20 mouse cellular contexts compared by ENCODE assay signal in the genomic region with DNA sequence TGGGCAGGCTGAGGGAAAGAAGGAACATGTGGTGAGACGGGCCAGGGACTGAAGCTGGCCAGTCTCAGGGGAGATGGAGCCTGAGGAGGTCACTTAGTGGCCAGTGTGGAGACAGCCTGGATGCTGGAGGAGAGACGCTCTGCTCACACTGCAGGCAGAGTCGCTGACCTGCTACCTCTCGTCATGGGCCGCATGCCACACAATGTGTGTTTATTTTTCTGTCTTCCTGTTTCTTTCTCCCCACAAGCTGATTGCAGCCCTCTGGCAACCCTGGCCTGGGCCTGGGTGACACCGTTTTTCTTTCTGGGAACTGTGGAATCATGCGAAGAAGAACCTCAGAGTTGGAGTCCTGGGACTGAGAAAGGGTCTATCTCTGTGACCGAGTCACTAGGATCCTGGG. TPM values are rescaled to one million over a fixed set of nuclear protein-coding genes. Genes with fewer than 3 reads are reported as not detected.
DNase-seq lines count a peak whose midpoint lies in the region; ATAC-seq and TF ChIP-seq lines count a peak whose summit lies in the region.
"Had no signal": no experiment of that assay in that cellular context is flagged by ENCODE, and none has a peak within 500 bp of the region (broad histone marks: within the 10 kb centered on the region; RNA-seq: fewer than 3 reads in every experiment).

No protein-coding gene starts in this region.

- peaks cover 19 to 44% of the 10 kb centered on the region in 2 experiments for H3K4me1 ChIP-seq in heart, embryonic 14.5 days (ENCODE audit: control insufficient read depth in 2 of 2, insufficient read depth in 2 of 2, low read length in 2 of 2)
- H3K4me1 ChIP-seq in heart, embryonic 10.5 days, result peaks cover 63% of the 10 kb centered on the region
- peaks cover 25% of the 10 kb centered on the region for H3K4me1 ChIP-seq in liver, adult 2 months (ENCODE audit: control insufficient read depth, insufficient read depth, low read length)
- no peaks in the 10 kb centered on the region for H3K4me1 ChIP-seq in liver, postnatal 0 days (ENCODE audit: insufficient read depth)
- H3K4me1 ChIP-seq in neural tube, embryonic 11.5 days (ENCODE audit: control insufficient read depth, insufficient read depth, low read length), result peaks cover 8% of the 10 kb centered on the region; the same call in 1 of the 2 replicates
- H3K4me1 ChIP-seq in neural tube, embryonic 15.5 days, result peaks cover 25% of the 10 kb centered on the region

- WGBS in heart, embryonic 14.5 days, result 64% methylated on average over 8 of the region's 8 CpGs
- WGBS in heart, embryonic 10.5 days, result 47% methylated on average over 8 of the region's 8 CpGs
- WGBS in liver, adult 2 months, result 24% methylated on average over 8 of the region's 8 CpGs
- 56% methylated on average over 8 of the region's 8 CpGs for WGBS in liver, postnatal 0 days (ENCODE audit: insufficient replicate concordance)
- WGBS in neural tube, embryonic 11.5 days, result 70% methylated on average over 8 of the region's 8 CpGs
- WGBS in neural tube, embryonic 15.5 days, result 66% methylated on average over 8 of the region's 8 CpGs

- H3K4me3 ChIP-seq in heart, embryonic 14.5 days (ENCODE audit: control insufficient read depth in 1 of 2, insufficient read depth in 1 of 2, low read depth in 1 of 2, low read length in 2 of 2), result no peak overlapping the region
- no peak overlapping the region for H3K4me3 ChIP-seq in heart, embryonic 10.5 days
- H3K4me3 ChIP-seq in liver, adult 2 months (ENCODE audit: insufficient read depth, low read depth, low read length), result no peak overlapping the region
- H3K4me3 ChIP-seq in liver, postnatal 0 days (ENCODE audit: low read depth, low read length), result no peak overlapping the region
- H3K4me3 ChIP-seq in neural tube, embryonic 11.5 days (ENCODE audit: low read depth, low read length), result no peak overlapping the region
- no peak overlapping the region for H3K4me3 ChIP-seq in neural tube, embryonic 15.5 days (replicated peaks)
- H3K4me3 ChIP-seq: embryonic facial prominence, embryonic 15.5 days; forebrain, embryonic 10.5 days; gastrocnemius, adult 2 months had no signal

- H3K9me3 ChIP-seq in heart, embryonic 14.5 days (ENCODE audit: control insufficient read depth, low read length), result no peaks in the 10 kb centered on the region
- H3K9me3 ChIP-seq in heart, embryonic 10.5 days, result no peaks in the 10 kb centered on the region
- no peaks in the 10 kb centered on the region for H3K9me3 ChIP-seq in liver, postnatal 0 days (ENCODE audit: low read length)
- no peaks in the 10 kb centered on the region for H3K9me3 ChIP-seq in neural tube, embryonic 11.5 days (ENCODE audit: control insufficient read depth, low read length)
- H3K9me3 ChIP-seq in neural tube, embryonic 15.5 days (replicated peaks), result no peaks in the 10 kb centered on the region
- H3K9me3 ChIP-seq: embryonic facial prominence, embryonic 15.5 days; forebrain, embryonic 10.5 days had no signal

- TF ChIP-seq EP300 in liver, postnatal 0 days (IDR thresholded peaks at IDR 0.05; ENCODE audit: low read depth), result no peak

- ATAC-seq in heart, embryonic 14.5 days (ENCODE audit: insufficient number of reproducible peaks, insufficient read depth, low FRiP score, low read depth), result no peak
- ATAC-seq in liver, postnatal 0 days, result no peak
- ATAC-seq in neural tube, embryonic 11.5 days (ENCODE audit: insufficient read depth, low FRiP score, low TSS enrichment), result no peak; the same call in 1 of the 2 replicates
- no peak for ATAC-seq in neural tube, embryonic 15.5 days (ENCODE audit: low FRiP score)
- ATAC-seq: inflammation-experienced regulatory T-cells, adult 6 months had no signal

- TF ChIP-seq CTCF in liver, adult 2 months (IDR thresholded peaks at IDR 0.05; ENCODE audit: low read depth, low read length), result no peak
- no peak for TF ChIP-seq CTCF in liver, postnatal 0 days (IDR thresholded peaks at IDR 0.05; ENCODE audit: low read depth)

- H3K9ac ChIP-seq in heart, embryonic 14.5 days (ENCODE audit: low read length), result peak overlapping the region; percentile 16; the same call in 1 of the 2 replicates
- no peak overlapping the region for H3K9ac ChIP-seq in liver, adult 2 months (ENCODE audit: low read depth, low read length)
- no peak overlapping the region for H3K9ac ChIP-seq in liver, postnatal 0 days (replicated peaks)
- no peak overlapping the region for H3K9ac ChIP-seq in neural tube, embryonic 11.5 days (ENCODE audit: low read length)
- H3K9ac ChIP-seq in neural tube, embryonic 15.5 days (replicated peaks), result no peak overlapping the region
- H3K9ac ChIP-seq: embryonic facial prominence, embryonic 15.5 days had no signal

- H3K27me3 ChIP-seq in heart, embryonic 14.5 days (ENCODE audit: control insufficient read depth, insufficient read depth, low read length), result peaks cover 4% of the 10 kb centered on the region; the same call in 1 of the 2 replicates
- H3K27me3 ChIP-seq in heart, embryonic 10.5 days (ENCODE audit: insufficient read depth, poor library complexity, severe bottlenecking), result peaks cover 26% of the 10 kb centered on the region; the same call in 1 of the 2 replicates
- H3K27me3 ChIP-seq in liver, adult 2 months (ENCODE audit: control insufficient read depth, insufficient read depth, low read length), result no peaks in the 10 kb centered on the region
- peaks cover 6% of the 10 kb centered on the region; the same call in 1 of the 2 replicates for H3K27me3 ChIP-seq in liver, postnatal 0 days (ENCODE audit: insufficient read depth, low read length)
- peaks cover 7% of the 10 kb centered on the region for H3K27me3 ChIP-seq in neural tube, embryonic 11.5 days (ENCODE audit: control insufficient read depth, insufficient read depth, low read length)
- no peaks in the 10 kb centered on the region for H3K27me3 ChIP-seq in neural tube, embryonic 15.5 days (replicated peaks)

- H3K27ac ChIP-seq in heart, embryonic 14.5 days (replicated peaks in 1 of 2; ENCODE audit: control insufficient read depth in 1 of 2, insufficient read depth in 1 of 2, low read depth in 2 of 2, low read length in 2 of 2), result no peak overlapping the region; a peak in 1 of 4 replicates
- no peak overlapping the region for H3K27ac ChIP-seq in heart, embryonic 10.5 days
- peak overlapping the region; percentile 7; the same call in 1 of the 2 replicates for H3K27ac ChIP-seq in liver, adult 2 months (replicated peaks; ENCODE audit: insufficient read depth, low read depth, low read length)
- H3K27ac ChIP-seq in liver, postnatal 0 days (ENCODE audit: low read depth), result no peak overlapping the region
- H3K27ac ChIP-seq in neural tube, embryonic 11.5 days (ENCODE audit: low read depth, low read length), result peak overlapping the region; percentile 46; the same call in 1 of the 2 replicates
- no peak overlapping the region for H3K27ac ChIP-seq in neural tube, embryonic 15.5 days (replicated peaks)
- H3K27ac ChIP-seq: embryonic facial prominence, embryonic 15.5 days; forebrain, embryonic 10.5 days; gastrocnemius, adult 2 months had no signal

- no peak for TF ChIP-seq POLR2A in liver, adult 2 months (IDR thresholded peaks at IDR 0.05; ENCODE audit: extremely low read depth, insufficient read depth, low read length)

- peaks cover 30% of the 10 kb centered on the region for H3K79me2 ChIP-seq in liver, adult 2 months (ENCODE audit: control insufficient read depth, insufficient read depth, low read length)

- DNase-seq in heart, embryonic 10.5 days (ENCODE audit: low spot score), result no peak
- peak; percentile 73 for DNase-seq in liver, adult 2 months (ENCODE audit: extremely low read depth, low read depth, low spot score)
- DNase-seq in liver, postnatal 0 days, result no peak
- DNase-seq in neural tube, embryonic 11.5 days (ENCODE audit: low spot score), result no peak
- no peak for DNase-seq in urinary bladder, postnatal 4 days (ENCODE audit: low spot score in 2 of 2)
- DNase-seq: embryo, embryonic 11 days; gastrocnemius, adult 2 months; heart, postnatal 4 days; kidney, adult 8-10 months; kidney, postnatal 4 days; liver; lung, postnatal 14 days; midbrain, embryonic 14.5 days; spleen, adult 18-20 months had no signal

- no peaks in the 10 kb centered on the region for H3K36me3 ChIP-seq in heart, embryonic 14.5 days (ENCODE audit: control insufficient read depth, insufficient read depth, low read length)
- peaks cover 3% of the 10 kb centered on the region; the same call in 1 of the 2 replicates for H3K36me3 ChIP-seq in heart, embryonic 10.5 days
- no peaks in the 10 kb centered on the region for H3K36me3 ChIP-seq in liver, adult 2 months (ENCODE audit: control insufficient read depth, insufficient read depth, low read length)
- no peaks in the 10 kb centered on the region for H3K36me3 ChIP-seq in liver, postnatal 0 days (replicated peaks; ENCODE audit: insufficient read depth, low read length)
- no peaks in the 10 kb centered on the region for H3K36me3 ChIP-seq in neural tube, embryonic 11.5 days (ENCODE audit: control insufficient read depth, insufficient read depth, low read length)
- no peaks in the 10 kb centered on the region for H3K36me3 ChIP-seq in neural tube, embryonic 15.5 days
- H3K36me3 ChIP-seq: embryonic facial prominence, embryonic 15.5 days; forebrain, embryonic 10.5 days had no signal

- no peak overlapping the region for H3K4me2 ChIP-seq in heart, embryonic 14.5 days (ENCODE audit: low read length)
- no peak overlapping the region for H3K4me2 ChIP-seq in liver, postnatal 0 days (ENCODE audit: low read depth, low read length)
- no peak overlapping the region for H3K4me2 ChIP-seq in neural tube, embryonic 11.5 days (ENCODE audit: low read depth)
- H3K4me2 ChIP-seq in neural tube, embryonic 15.5 days, result no peak overlapping the region
- H3K4me2 ChIP-seq: embryonic facial prominence, embryonic 15.5 days had no signal

RNA-seq across cellular contexts. Expression of a gene that starts 8.1 kb away (rescaled TPM):
- 17.0 and 17.3 TPM in 2 replicates for polyA plus RNA-seq in heart, embryonic 14.5 days (2014; fragmentation: Nextera tagmentation; extraction: Ambion mirVana)
- 9.7 and 16.6 TPM in 2 replicates for polyA plus RNA-seq in heart, embryonic 10.5 days (2016; fragmentation: Nextera tagmentation; extraction: Ambion mirVana)
- total RNA-seq in liver, adult 2 months (2014; rRNA removed), result 1.3 and 2.4 TPM in 2 replicates
- 9.5 and 10.0 TPM in 2 replicates for polyA plus RNA-seq in liver, adult 2 months (2012; rRNA removed)
- 1.5 and 2.0 TPM in 2 replicates for polyA plus RNA-seq in liver, postnatal 0 days (2015; fragmentation: Nextera tagmentation; extraction: Ambion mirVana)
- polyA plus RNA-seq in neural tube, embryonic 11.5 days (2014; fragmentation: Nextera tagmentation; extraction: Ambion mirVana), result 4.5 and 6.0 TPM in 2 replicates
- 12.6 and 13.7 TPM in 2 replicates for polyA plus RNA-seq in neural tube, embryonic 15.5 days (2015; fragmentation: Nextera tagmentation; extraction: Ambion mirVana)

RNA-seq across cellular contexts. Expression of a gene that starts 10.7 kb away (rescaled TPM):
- polyA plus RNA-seq in heart, embryonic 14.5 days (2014; fragmentation: Nextera tagmentation; extraction: Ambion mirVana), result 23.1 and 23.7 TPM in 2 replicates
- 26.8 and 28.0 TPM in 2 replicates for polyA plus RNA-seq in heart, embryonic 10.5 days (2016; fragmentation: Nextera tagmentation; extraction: Ambion mirVana)
- total RNA-seq in liver, adult 2 months (2014; rRNA removed), result 11.3 and 14.2 TPM in 2 replicates
- polyA plus RNA-seq in liver, adult 2 months (2012; rRNA removed), result 49.1 and 53.5 TPM in 2 replicates
- polyA plus RNA-seq in liver, postnatal 0 days (2015; fragmentation: Nextera tagmentation; extraction: Ambion mirVana), result 10.9 and 13.0 TPM in 2 replicates
- 19.8 and 21.1 TPM in 2 replicates for polyA plus RNA-seq in neural tube, embryonic 11.5 days (2014; fragmentation: Nextera tagmentation; extraction: Ambion mirVana)
- 13.8 and 16.2 TPM in 2 replicates for polyA plus RNA-seq in neural tube, embryonic 15.5 days (2015; fragmentation: Nextera tagmentation; extraction: Ambion mirVana)

RNA-seq across cellular contexts. Expression of a gene that starts 23.1 kb away (rescaled TPM):
- 19.4 and 19.7 TPM in 2 replicates for polyA plus RNA-seq in heart, embryonic 14.5 days (2014; fragmentation: Nextera tagmentation; extraction: Ambion mirVana)
- 24.0 and 29.0 TPM in 2 replicates for polyA plus RNA-seq in heart, embryonic 10.5 days (2016; fragmentation: Nextera tagmentation; extraction: Ambion mirVana)
- total RNA-seq in liver, adult 2 months (2014; rRNA removed), result 6.7 and 6.9 TPM in 2 replicates
- 5.7 and 8.0 TPM in 2 replicates for polyA plus RNA-seq in liver, adult 2 months (2012; rRNA removed)
- polyA plus RNA-seq in liver, postnatal 0 days (2015; fragmentation: Nextera tagmentation; extraction: Ambion mirVana), result 12.4 and 13.6 TPM in 2 replicates
- polyA plus RNA-seq in neural tube, embryonic 11.5 days (2014; fragmentation: Nextera tagmentation; extraction: Ambion mirVana), result 32.6 and 37.4 TPM in 2 replicates
- polyA plus RNA-seq in neural tube, embryonic 15.5 days (2015; fragmentation: Nextera tagmentation; extraction: Ambion mirVana), result 12.6 and 15.4 TPM in 2 replicates

RNA-seq across cellular contexts. Expression of a gene that starts 32.4 kb away (rescaled TPM):
- polyA plus RNA-seq in heart, embryonic 14.5 days (2014; fragmentation: Nextera tagmentation; extraction: Ambion mirVana), result 6.4 and 6.8 TPM in 2 replicates
- polyA plus RNA-seq in heart, embryonic 10.5 days (2016; fragmentation: Nextera tagmentation; extraction: Ambion mirVana), result 1.9 and 2.1 TPM in 2 replicates
- total RNA-seq in liver, adult 2 months (2014; rRNA removed), result 1.1 and 1.8 TPM in 2 replicates
- polyA plus RNA-seq in liver, adult 2 months (2012; rRNA removed), result 3.8 and 4.3 TPM in 2 replicates
- polyA plus RNA-seq in liver, postnatal 0 days (2015; fragmentation: Nextera tagmentation; extraction: Ambion mirVana), result 1.1 and 1.5 TPM in 2 replicates
- 4.1 and 4.9 TPM in 2 replicates for polyA plus RNA-seq in neural tube, embryonic 11.5 days (2014; fragmentation: Nextera tagmentation; extraction: Ambion mirVana)
- polyA plus RNA-seq in neural tube, embryonic 15.5 days (2015; fragmentation: Nextera tagmentation; extraction: Ambion mirVana), result 5.3 and 10.7 TPM in 2 replicates
- total RNA-seq: granulocyte monocyte progenitor cell, adult 5-6 weeks had no signal

Comparison
In these comparisons a context has a peak if more than half of its experiments do, and no peak if none do; other contexts are left out.
1. H3K27ac ChIP-seq: peak in liver, adult 2 months (single experiment) and neural tube, embryonic 11.5 days (single experiment); none in heart, embryonic 14.5 days (0 of 2), heart, embryonic 10.5 days (single experiment), liver, postnatal 0 days (single experiment) and neural tube, embryonic 15.5 days (single experiment).